Mouse (Mus musculus): ENCODE measurements at regions not wholly inside any gene's neighbourhood (a gene's known extent, or its start where the extent isn't known, plus 50 kb on each side); places are given as distances from the start of the nearest gene placed in this dataset.

GRCm38 (mm10) chr13:48042172-48042571 is 218.9 kb upstream of the Id4 start:
- no peak for TF ChIP-seq ZC3H11A (IDR thresholded peaks at IDR 0.05; ENCODE audit: low read depth, low read length)
- TF ChIP-seq MAZ (IDR thresholded peaks at IDR 0.05; ENCODE audit: low read depth, low read length) = no peak
- no peak for TF ChIP-seq GABPA (IDR thresholded peaks at IDR 0.05; ENCODE audit: insufficient replicate concordance, low read depth, low read length)
- TF ChIP-seq IRF4 (IDR thresholded peaks at IDR 0.05; ENCODE audit: low read depth, low read length) = no peak
- TF ChIP-seq MEF2A (IDR thresholded peaks at IDR 0.05; ENCODE audit: borderline replicate concordance, low read depth, low read length) = no peak
- TF ChIP-seq BHLHE40 (IDR thresholded peaks at IDR 0.05; ENCODE audit: low read depth, low read length) = no peak
- TF ChIP-seq RCOR1 (conservative IDR thresholded peaks at IDR 0.05; ENCODE audit: low read depth, low read length) = no peak
- no peak for TF ChIP-seq SMC3 (IDR thresholded peaks at IDR 0.05; ENCODE audit: low read depth, low read length)
- no peak for TF ChIP-seq CHD2 (IDR thresholded peaks at IDR 0.05; ENCODE audit: low read length)
- no peak for TF ChIP-seq SIN3A (IDR thresholded peaks at IDR 0.05; ENCODE audit: low read length)
- no peak for TF ChIP-seq HCFC1 (IDR thresholded peaks at IDR 0.05; ENCODE audit: low read depth, low read length)
- no peak for TF ChIP-seq POLR2A (IDR thresholded peaks at IDR 0.05; ENCODE audit: low read depth, low read length)
- TF ChIP-seq MAX (IDR thresholded peaks at IDR 0.05; ENCODE audit: low read length) = no peak
- TF ChIP-seq ZKSCAN1 (IDR thresholded peaks at IDR 0.05; ENCODE audit: borderline replicate concordance, low read depth, low read length) = no peak
- no peak for TF ChIP-seq RAD21 (IDR thresholded peaks at IDR 0.05; ENCODE audit: low read depth, low read length)
- TF ChIP-seq ZMIZ1 (IDR thresholded peaks at IDR 0.05; ENCODE audit: low read depth, low read length) = no peak
- no peaks in the 10 kb centered on the region for H3K79me2 ChIP-seq (replicated peaks; ENCODE audit: control insufficient read depth, extremely low read depth, insufficient read depth, poor library complexity, severe bottlenecking)
- no peak overlapping the region for H3K4me2 ChIP-seq (ENCODE audit: insufficient read depth, low read depth, poor library complexity, severe bottlenecking)
- peaks cover 68% of the 10 kb centered on the region for H3K9me3 ChIP-seq (replicated peaks; ENCODE audit: low read length)
- H3K27me3 ChIP-seq (replicated peaks) = no peaks in the 10 kb centered on the region
- no peak for DNase-seq (ENCODE audit: extremely low read depth)
- dilution Hi-C loops (cut with MboI; ENCODE audit: extremely low pct_ligation_motif_present, extremely low pct_unique_long_range_greater_than_20kb, low sequenced_read_pairs) = no loop called here
- no peak overlapping the region for H3K4me3 ChIP-seq (replicated peaks in 1 of 3; ENCODE audit: low read depth in 2 of 3, low read length in 2 of 3, poor library complexity in 1 of 3)
- H3K36me3 ChIP-seq (replicated peaks in 1 of 2; ENCODE audit: control insufficient read depth in 1 of 2, insufficient read depth in 1 of 2, low read length in 1 of 2) = no peaks in the 10 kb centered on the region
- no peak overlapping the region for H3K9ac ChIP-seq (ENCODE audit: insufficient read depth, low read depth)
- H3K27ac ChIP-seq (ENCODE audit: insufficient read depth, low read depth) = no peak overlapping the region
- H3K4me1 ChIP-seq (ENCODE audit: control insufficient read depth in 1 of 2, insufficient read depth in 2 of 2) = no peaks in the 10 kb centered on the region
- in situ Hi-C loops (cut with MboI; ENCODE audit: low pct_ligation_motif_present, low pct_unique_long_range_greater_than_20kb, low sequenced_read_pairs) = no loop called here

GRCm38 (mm10) chr13:48042572-48042971 is 218.5 kb upstream of the Id4 start:
- peaks cover 68% of the 10 kb centered on the region for H3K9me3 ChIP-seq (replicated peaks; ENCODE audit: low read length)
- no peak overlapping the region for H3K9ac ChIP-seq (ENCODE audit: insufficient read depth, low read depth)
- in situ Hi-C loops (cut with MboI; ENCODE audit: low pct_ligation_motif_present, low pct_unique_long_range_greater_than_20kb, low sequenced_read_pairs) = no loop called here
- no peaks in the 10 kb centered on the region for H3K36me3 ChIP-seq (replicated peaks in 1 of 2; ENCODE audit: control insufficient read depth in 1 of 2, insufficient read depth in 1 of 2, low read length in 1 of 2)
- no peak overlapping the region for H3K4me2 ChIP-seq (ENCODE audit: insufficient read depth, low read depth, poor library complexity, severe bottlenecking)
- DNase-seq (ENCODE audit: extremely low read depth) = no peak
- dilution Hi-C loops (cut with MboI; ENCODE audit: extremely low pct_ligation_motif_present, extremely low pct_unique_long_range_greater_than_20kb, low sequenced_read_pairs) = no loop called here
- no peaks in the 10 kb centered on the region for H3K27me3 ChIP-seq (replicated peaks)
- H3K4me3 ChIP-seq (replicated peaks in 1 of 3; ENCODE audit: low read depth in 2 of 3, low read length in 2 of 3, poor library complexity in 1 of 3) = no peak overlapping the region
- H3K4me1 ChIP-seq (ENCODE audit: control insufficient read depth in 1 of 2, insufficient read depth in 2 of 2) = no peaks in the 10 kb centered on the region
- H3K27ac ChIP-seq (ENCODE audit: insufficient read depth, low read depth) = no peak overlapping the region
- TF ChIP-seq SMC3 (IDR thresholded peaks at IDR 0.05; ENCODE audit: low read depth, low read length) (no peak), NRF1 (IDR thresholded peaks at IDR 0.05; ENCODE audit: low read depth, low read length) (no peak), MAFK (IDR thresholded peaks at IDR 0.05; ENCODE audit: insufficient replicate concordance, low read length) (no peak), MAX (IDR thresholded peaks at IDR 0.05; ENCODE audit: low read length) (no peak), SIN3A (IDR thresholded peaks at IDR 0.05; ENCODE audit: low read length) (no peak), CTCF (conservative IDR thresholded peaks at IDR 0.05 in 1 of 2, IDR thresholded peaks at IDR 0.05 in 1 of 2; ENCODE audit: low read depth in 2 of 2, low read length in 2 of 2) (no peak), POLR2AphosphoS2 (IDR thresholded peaks at IDR 0.05; ENCODE audit: low read depth, low read length) (no peak), BHLHE40 (IDR thresholded peaks at IDR 0.05; ENCODE audit: low read depth, low read length) (no peak), IRF4 (IDR thresholded peaks at IDR 0.05; ENCODE audit: low read depth, low read length) (no peak), TBP (conservative IDR thresholded peaks at IDR 0.05; ENCODE audit: low read depth, low read length) (no peak), TCF12 (IDR thresholded peaks at IDR 0.05; ENCODE audit: low read depth, low read length) (no peak), ELF1 (IDR thresholded peaks at IDR 0.05; ENCODE audit: low read depth, low read length) (no peak), E2F4 (IDR thresholded peaks at IDR 0.05; ENCODE audit: insufficient replicate concordance, low read depth, low read length) (no peak), NELFE (IDR thresholded peaks at IDR 0.05; ENCODE audit: low read depth, low read length) (no peak)
- H3K79me2 ChIP-seq (replicated peaks; ENCODE audit: control insufficient read depth, extremely low read depth, insufficient read depth, poor library complexity, severe bottlenecking) = no peaks in the 10 kb centered on the region
